ENCODE assay signal across 9 mouse cellular contexts in genomic region chr15:41973263-41973662, GRCm38 (mm10).
A peak's percentile ranks its signal among the peaks of the same experiment; 100 is the strongest.
DNase-seq lines count a peak whose midpoint lies in the region; ATAC-seq lines count a peak whose summit lies in the region.
"Had no signal": no experiment of that assay in that cellular context is flagged by ENCODE, and none has a peak within 500 bp of the region (broad histone marks: within the 10 kb centered on the region; RNA-seq: fewer than 3 reads in every experiment).

No protein-coding gene starts in this region.

- no peak overlapping the region for H3K4me2 ChIP-seq in forebrain, embryonic 16.5 days (ENCODE audit: low read length)
- no peak overlapping the region for H3K4me2 ChIP-seq in hindbrain, embryonic 13.5 days

- WGBS in forebrain, embryonic 16.5 days = 2% methylated on average over 8 of the region's 8 CpGs
- 3% methylated on average over 8 of the region's 8 CpGs for WGBS in hindbrain, embryonic 13.5 days

- H3K27ac ChIP-seq in forebrain, embryonic 16.5 days (ENCODE audit: low read length) = no peak overlapping the region
- no peak overlapping the region for H3K27ac ChIP-seq in hindbrain, embryonic 13.5 days
- H3K27ac ChIP-seq: macrophage had no signal

- no peaks in the 10 kb centered on the region for H3K36me3 ChIP-seq in forebrain, embryonic 16.5 days (ENCODE audit: control insufficient read depth, insufficient read depth)
- H3K36me3 ChIP-seq in hindbrain, embryonic 13.5 days = no peaks in the 10 kb centered on the region

- no peaks in the 10 kb centered on the region for H3K9me3 ChIP-seq in forebrain, embryonic 16.5 days (ENCODE audit: control insufficient read depth, low read length)
- no peaks in the 10 kb centered on the region for H3K9me3 ChIP-seq in hindbrain, embryonic 13.5 days

- H3K4me3 ChIP-seq in forebrain, embryonic 16.5 days (replicated peaks; ENCODE audit: low read length) = no peak overlapping the region
- no peak overlapping the region for H3K4me3 ChIP-seq in hindbrain, embryonic 13.5 days

- peak; percentile 85 for ATAC-seq in forebrain, embryonic 16.5 days
- peak; percentile 80 for ATAC-seq in hindbrain, embryonic 13.5 days (ENCODE audit: low FRiP score)

- H3K27me3 ChIP-seq in forebrain, embryonic 16.5 days (replicated peaks; ENCODE audit: control insufficient read depth, insufficient read depth, low read length) = no peaks in the 10 kb centered on the region
- no peaks in the 10 kb centered on the region for H3K27me3 ChIP-seq in hindbrain, embryonic 13.5 days

- no peaks in the 10 kb centered on the region for H3K4me1 ChIP-seq in forebrain, embryonic 16.5 days (replicated peaks; ENCODE audit: control insufficient read depth, insufficient read depth, low read length)
- H3K4me1 ChIP-seq in hindbrain, embryonic 13.5 days (replicated peaks) = no peaks in the 10 kb centered on the region

- DNase-seq in Muller cell, postnatal 12 days (ENCODE audit: inconsistent ontology term) = peak; percentile 68
- DNase-seq in cerebellum, adult 11-12 months = peak; percentile 77
- DNase-seq in layer of hippocampus, postnatal 10 days (ENCODE audit: low spot score in 2 of 2) = peak; percentile 95 to 96
- peak; percentile 85 to 88 for DNase-seq in lung, postnatal 4 days
- peak; percentile 46 for DNase-seq in retina, postnatal 7 days (ENCODE audit: low read depth, low spot score)
- DNase-seq in urinary bladder, adult 18-20 months (ENCODE audit: low spot score in 2 of 2) = peak; percentile 80 to 86

- no peak overlapping the region for H3K9ac ChIP-seq in forebrain, embryonic 16.5 days (replicated peaks; ENCODE audit: low read depth, low read length)
- no peak overlapping the region for H3K9ac ChIP-seq in hindbrain, embryonic 13.5 days
